Mouse (Mus musculus) limb, embryonic 10.5 days (tissue): ENCODE results near the gene Als2cl. TPM values are rescaled to one million over a fixed set of nuclear protein-coding genes. Genes with fewer than 3 reads are reported as not detected.

Experiments used
- DNase-seq: peaks from one replicate; pipeline ENCODE4 v3.0.0-alpha.2; 2017; ENCODE audit warnings: low spot score
- H3K27ac ChIP-seq: fragments of 300-500 bp; sonication (generic); 2 replicates; pipeline ENCODE4 v1.5.1; 2016; ENCODE audit warnings: mild to moderate bottlenecking
- H3K27me3 ChIP-seq: fragments of 300-500 bp; sonication (generic); 2 replicates; pipeline ENCODE4 v1.6.1; 2016; ENCODE audit warnings: low read depth, mild to moderate bottlenecking; ENCODE audit not compliant: poor library complexity, severe bottlenecking
- H3K36me3 ChIP-seq: fragments of 300-500 bp; sonication (generic); 2 replicates; pipeline ENCODE4 v1.6.1; 2016; ENCODE audit warnings: mild to moderate bottlenecking, moderate library complexity
- H3K4me1 ChIP-seq: fragments of 300-500 bp; sonication (generic); 2 replicates; pipeline ENCODE4 v1.6.1; 2016
- H3K4me3 ChIP-seq: fragments of 300-500 bp; sonication (generic); 2 replicates; pipeline ENCODE4 v1.5.1; 2016; ENCODE audit warnings: mild to moderate bottlenecking, moderate library complexity
- H3K9me3 ChIP-seq: fragments of 300-500 bp; sonication (generic); replicated peaks from 2 replicates; pipeline ENCODE4 v1.6.1; 2016; ENCODE audit warnings: mild to moderate bottlenecking
- WGBS: fragments of 180-500 bp; shearing (Covaris S2); methylation state at CpG from one replicate; pipeline ENCODE4 v1.1.7; 2016; 5-methylcytosine and 5-hydroxymethylcytosine counted together
- polyA plus RNA-seq: library from polyadenylated mRNA; unstranded; fragments of >200 nt; fragmentation: Nextera tagmentation; extraction: Ambion mirVana; gene quantifications from 2 replicates; pipeline ENCODE4 v1.2.1, GENCODE M21; 2016

Gene Als2cl
- polyA plus RNA-seq = 1.8 and 1.9 TPM in 2 replicates

DNA sequence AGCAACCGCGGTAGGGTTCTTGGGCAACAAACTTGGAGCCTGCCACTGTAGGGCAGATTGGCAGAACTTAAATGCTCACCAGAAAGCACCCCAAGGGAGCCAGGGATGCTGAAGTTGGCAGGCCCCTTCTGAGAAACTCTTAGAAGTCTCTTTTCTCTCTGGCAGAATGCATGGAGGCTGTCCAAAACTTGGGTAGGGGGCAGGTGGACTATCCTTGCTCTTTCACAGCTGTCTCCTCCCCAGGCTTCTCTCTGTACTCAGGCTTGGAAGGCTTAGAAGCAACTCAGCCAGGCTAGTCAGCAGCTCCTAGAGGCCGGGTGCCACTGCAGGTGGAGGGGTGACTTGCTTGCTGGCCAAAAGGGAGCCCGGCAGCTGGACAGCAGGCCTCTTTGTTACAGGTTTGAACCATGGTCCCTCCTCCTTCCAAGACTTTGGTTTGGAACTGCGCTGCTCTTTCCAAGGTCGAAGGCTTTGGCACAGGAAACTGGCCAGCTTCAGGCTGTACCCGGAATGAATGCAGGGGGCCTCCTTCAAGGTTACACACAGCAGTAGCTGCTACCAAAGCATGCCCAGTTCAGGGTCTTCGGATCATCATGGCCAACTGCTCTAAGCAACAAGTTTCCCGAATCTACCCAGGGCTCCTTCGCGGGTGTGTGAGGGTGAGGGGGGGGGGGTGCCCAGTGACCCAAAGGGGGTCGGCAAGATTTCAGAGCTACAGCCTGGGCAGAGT is at the start of gene Als2cl:
TSS of gene Als2cl (plus strand) at position 680 of the 730 bp plus-strand sequence.
- peak; percentile 44 for DNase-seq
- no peaks in the 10 kb centered on the region for H3K36me3 ChIP-seq
- peak within 1 kb of the TSS; percentile 61 for H3K4me3 ChIP-seq
- peaks cover 31% of the 10 kb centered on the region for H3K4me1 ChIP-seq
- 17% methylated on average over 12 of the region's 12 CpGs for WGBS
- H3K27me3 ChIP-seq = peaks cover 74% of the 10 kb centered on the region
- peak within 1 kb of the TSS; percentile 69 for H3K27ac ChIP-seq
- no peaks in the 10 kb centered on the region for H3K9me3 ChIP-seq

DNA sequence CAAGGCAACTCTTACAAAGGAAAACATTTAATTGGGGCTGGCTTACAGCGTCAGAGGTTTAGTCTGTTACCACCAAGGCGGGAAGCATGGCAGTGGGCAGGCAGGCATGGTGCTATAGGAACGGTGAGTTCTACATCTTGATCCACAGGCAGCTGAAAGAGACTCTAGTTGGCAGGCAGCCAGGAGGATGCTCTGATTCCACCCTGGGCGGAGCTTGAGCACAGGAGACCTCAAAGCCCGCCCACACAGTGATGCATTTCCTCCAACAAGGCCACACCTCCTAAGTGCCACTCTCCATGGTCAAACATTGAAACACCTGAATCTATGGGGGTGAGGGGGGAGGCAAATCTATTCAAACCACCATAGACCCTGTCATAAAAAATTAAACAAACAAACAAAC is 46.6 kb upstream of the Als2cl start:
- Histone ChIP-seq H3K4me3 (no peak overlapping the region), H3K36me3 (no peaks in the 10 kb centered on the region), H3K4me1 (peaks cover 4% of the 10 kb centered on the region), H3K27me3 (peaks cover 17% of the 10 kb centered on the region; the same call in 1 of the 2 replicates), H3K9me3 (no peaks in the 10 kb centered on the region), H3K27ac (no peak overlapping the region)
- WGBS = 87% methylated on average over 5 of the region's 5 CpGs
- no peak for DNase-seq

- peaks cover 4% of the 10 kb centered on the region for H3K4me1 ChIP-seq
- no peaks in the 10 kb centered on the region for H3K9me3 ChIP-seq
- 78% methylated on average over 19 of the region's 19 CpGs for WGBS
- DNase-seq = no peak
- no peaks in the 10 kb centered on the region for H3K36me3 ChIP-seq
- no peak within 1 kb of the TSS for H3K27ac ChIP-seq
- peaks cover 8% of the 10 kb centered on the region; the same call in 1 of the 2 replicates for H3K27me3 ChIP-seq
- H3K4me3 ChIP-seq = no peak within 1 kb of the TSS
These were observed 45.3 kb upstream of the Als2cl start, which contains the start of gene Prss45 for GRCm38 (mm10) chr9:110834411-110834810. Gene Prss45, plus strand, starts transcription at chr9:110834588.

- whole genome bisulfite sequencing = 36% methylated on average over 10 of the region's 10 CpGs
- no peak overlapping the region for H3K4me3 ChIP-seq
- peaks cover 4% of the 10 kb centered on the region for H3K4me1 ChIP-seq
- H3K36me3 ChIP-seq = no peaks in the 10 kb centered on the region
- no peaks in the 10 kb centered on the region for H3K9me3 ChIP-seq
- DNase-seq = no peak
- peaks cover 8% of the 10 kb centered on the region; the same call in 1 of the 2 replicates for H3K27me3 ChIP-seq
- no peak overlapping the region for H3K27ac ChIP-seq
These were observed 44.7 kb upstream of the Als2cl start for GRCm38 (mm10) chr9:110834961-110835360.

GRCm38 (mm10) chr9:110836112-110836511 is 43.6 kb upstream of the Als2cl start:
- 71% methylated on average over 2 of the region's 2 CpGs for WGBS

GRCm38 (mm10) chr9:110840905-110841304 is 38.8 kb upstream of the Als2cl start:
- no peak overlapping the region for H3K27ac ChIP-seq
- no peak overlapping the region for H3K4me3 ChIP-seq
- no peaks in the 10 kb centered on the region for H3K36me3 ChIP-seq
- WGBS = 90% methylated on average over 6 of the region's 6 CpGs
- no peaks in the 10 kb centered on the region for H3K27me3 ChIP-seq
- DNase-seq = no peak
- peaks cover 5% of the 10 kb centered on the region; the same call in 1 of the 2 replicates for H3K4me1 ChIP-seq
- H3K9me3 ChIP-seq = no peaks in the 10 kb centered on the region

More at GRCm38 (mm10) chr9:110836112-110836511, 43.6 kb upstream of the Als2cl start:
- H3K27ac ChIP-seq = no peak overlapping the region
- no peaks in the 10 kb centered on the region for H3K36me3 ChIP-seq
- H3K4me1 ChIP-seq = peaks cover 7% of the 10 kb centered on the region
- H3K27me3 ChIP-seq = peaks cover 8% of the 10 kb centered on the region; the same call in 1 of the 2 replicates
- no peaks in the 10 kb centered on the region for H3K9me3 ChIP-seq
- DNase-seq = no peak
- H3K4me3 ChIP-seq = no peak overlapping the region

GRCm38 (mm10) chr9:110841438-110841837 is 38.2 kb upstream of the Als2cl start:
- 82% methylated on average over 2 of the region's 2 CpGs for WGBS
- H3K9me3 ChIP-seq = no peaks in the 10 kb centered on the region
- H3K4me1 ChIP-seq = peaks cover 5% of the 10 kb centered on the region; the same call in 1 of the 2 replicates
- H3K27me3 ChIP-seq = no peaks in the 10 kb centered on the region
- no peak overlapping the region for H3K4me3 ChIP-seq
- H3K27ac ChIP-seq = no peak overlapping the region
- H3K36me3 ChIP-seq = no peaks in the 10 kb centered on the region
- no peak for DNase-seq

GRCm38 (mm10) chr9:110844206-110844605 is 35.5 kb upstream of the Als2cl start, which contains the start of gene Prss46:
Gene Prss46, plus strand, starts transcription at chr9:110844506.
- Histone ChIP-seq H3K27ac (no peak within 1 kb of the TSS), H3K4me1 (peaks cover 5% of the 10 kb centered on the region; the same call in 1 of the 2 replicates), H3K27me3 (no peaks in the 10 kb centered on the region), H3K4me3 (no peak within 1 kb of the TSS), H3K36me3 (no peaks in the 10 kb centered on the region), H3K9me3 (no peaks in the 10 kb centered on the region)
- WGBS = 86% methylated on average over 10 of the region's 10 CpGs
- DNase-seq = no peak

GRCm38 (mm10) chr9:110849162-110849561 is 30.5 kb upstream of the Als2cl start:
- Histone ChIP-seq H3K4me3 (no peak overlapping the region), H3K27me3 (no peaks in the 10 kb centered on the region), H3K27ac (no peak overlapping the region), H3K9me3 (no peaks in the 10 kb centered on the region), H3K4me1 (0 out of 2 replicates have a peak, but pooled peaks cover 2% of the 10 kb centered on the region), H3K36me3 (no peaks in the 10 kb centered on the region)
- DNase-seq = no peak
- 87% methylated on average over 7 of the region's 7 CpGs for WGBS

- 71% methylated on average over 7 of the region's 7 CpGs for WGBS
- Histone ChIP-seq H3K27ac (no peak overlapping the region), H3K9me3 (no peaks in the 10 kb centered on the region), H3K4me3 (no peak overlapping the region), H3K36me3 (no peaks in the 10 kb centered on the region), H3K27me3 (peaks cover 38% of the 10 kb centered on the region), H3K4me1 (peaks cover 17% of the 10 kb centered on the region)
- DNase-seq = no peak
These were observed 23.8 kb upstream of the Als2cl start for GRCm38 (mm10) chr9:110855903-110856302.

- peaks cover 17% of the 10 kb centered on the region for H3K4me1 ChIP-seq
- H3K27ac ChIP-seq = no peak overlapping the region
- no peak for DNase-seq
- H3K9me3 ChIP-seq = no peaks in the 10 kb centered on the region
- 64% methylated on average over 4 of the region's 4 CpGs for WGBS
- peaks cover 38% of the 10 kb centered on the region for H3K27me3 ChIP-seq
- no peak overlapping the region for H3K4me3 ChIP-seq
- H3K36me3 ChIP-seq = no peaks in the 10 kb centered on the region
These were observed 22.8 kb upstream of the Als2cl start for GRCm38 (mm10) chr9:110856920-110857319.

DNA sequence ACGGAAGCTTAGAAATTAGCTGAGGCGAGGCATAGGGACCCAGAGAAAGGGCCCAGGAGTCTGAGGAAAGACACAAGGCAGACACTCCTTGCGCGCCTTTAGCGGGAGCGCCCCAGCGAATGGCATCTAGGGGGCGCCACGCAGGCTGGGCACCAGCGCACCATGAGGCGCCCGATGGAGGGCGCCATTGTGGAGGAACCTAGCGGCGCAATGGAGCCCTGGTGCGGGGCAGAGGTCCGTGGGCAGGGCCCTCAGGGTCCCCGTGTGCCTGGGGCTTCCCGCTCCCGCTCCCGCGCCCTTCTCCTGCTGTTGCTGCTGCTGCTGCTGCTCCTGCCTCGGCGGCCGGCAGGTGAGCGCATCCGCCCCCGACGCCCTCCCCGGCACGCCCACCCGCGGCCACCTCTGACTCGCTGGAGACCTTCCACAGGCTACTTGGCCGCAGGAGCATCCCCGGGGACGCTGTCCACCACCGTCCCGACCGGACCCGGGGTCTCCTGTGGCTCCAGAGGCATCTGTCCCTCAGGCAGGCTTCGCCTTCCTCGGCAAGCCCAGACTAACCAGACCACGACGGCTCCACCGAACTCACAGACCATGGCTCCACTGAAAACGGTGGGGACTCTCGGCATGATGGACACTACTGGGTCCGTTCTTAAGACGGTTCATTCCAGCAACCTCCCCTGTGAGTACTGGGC is 21.7 kb upstream of the Als2cl start, which contains the start of gene Prss50:
TSS of gene Prss50 (plus strand) at position 187 of the 692 bp plus-strand sequence.
- H3K4me3 ChIP-seq = peak within 1 kb of the TSS; percentile 46
- peak; percentile 62 for DNase-seq
- H3K36me3 ChIP-seq = no peaks in the 10 kb centered on the region
- H3K27ac ChIP-seq = peak within 1 kb of the TSS; percentile 54; the same call in 1 of the 2 replicates
- H3K4me1 ChIP-seq = peaks cover 15% of the 10 kb centered on the region
- no peaks in the 10 kb centered on the region for H3K9me3 ChIP-seq
- H3K27me3 ChIP-seq = peaks cover 38% of the 10 kb centered on the region
- WGBS = 8% methylated on average over 49 of the region's 50 CpGs

GRCm38 (mm10) chr9:110858523-110858922 is 21.1 kb upstream of the Als2cl start:
- no peaks in the 10 kb centered on the region for H3K9me3 ChIP-seq
- H3K27ac ChIP-seq = no peak overlapping the region
- no peaks in the 10 kb centered on the region for H3K36me3 ChIP-seq
- 29% methylated on average over 5 of the region's 5 CpGs for WGBS
- peaks cover 38% of the 10 kb centered on the region for H3K27me3 ChIP-seq
- peaks cover 15% of the 10 kb centered on the region for H3K4me1 ChIP-seq
- no peak for DNase-seq
- 0 out of 2 replicates have a peak overlapping the region, but pooled peaks have one; percentile 46 for H3K4me3 ChIP-seq
